Comparison of ENCODE assay signal across 8 mouse cellular contexts in the genomic region with DNA sequence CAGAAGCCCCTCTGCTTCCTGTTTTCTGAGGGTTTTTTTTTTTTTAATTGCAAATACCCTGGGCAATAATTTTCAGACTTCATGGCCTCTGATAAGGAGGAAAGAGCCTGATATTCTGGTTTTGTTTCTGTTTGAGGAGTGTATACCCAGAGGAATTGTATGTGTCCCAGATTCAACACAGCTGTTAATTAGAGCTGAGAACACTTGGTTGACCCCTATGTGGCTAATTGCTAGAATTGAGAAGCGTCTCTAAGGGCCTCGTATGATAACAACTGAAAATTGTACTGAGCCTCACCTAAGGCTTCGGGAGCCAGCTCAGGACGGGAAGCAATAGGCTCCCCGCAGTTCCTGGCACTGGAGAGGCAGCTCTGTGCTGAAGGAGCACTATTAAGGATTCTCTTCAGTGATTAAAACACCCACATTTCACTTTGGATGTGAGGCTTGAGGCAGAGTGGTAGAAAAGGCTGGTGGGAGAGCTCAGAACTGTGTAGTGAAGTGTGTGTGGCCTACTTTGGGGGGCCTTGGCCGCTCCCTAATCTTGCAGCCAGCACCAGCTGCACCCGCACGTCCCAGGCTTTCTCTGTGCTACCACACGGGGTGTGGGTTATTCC. TPM values are rescaled to one million over a fixed set of nuclear protein-coding genes. Genes with fewer than 3 reads are reported as not detected.
DNase-seq lines count a peak whose midpoint lies in the region; ATAC-seq lines count a peak whose summit lies in the region.

No protein-coding gene starts in this region.

- H3K27ac ChIP-seq in heart, embryonic 14.5 days (replicated peaks in 1 of 2; ENCODE audit: control insufficient read depth in 1 of 2, insufficient read depth in 1 of 2, low read depth in 2 of 2, low read length in 2 of 2) = peak overlapping the region in 1 of 2 experiments; percentile 19; a peak in 1 of 4 replicates
- peak overlapping the region; percentile 84 for H3K27ac ChIP-seq in midbrain, embryonic 12.5 days (replicated peaks)

- no peak for DNase-seq in frontal cortex, postnatal 10 days (ENCODE audit: low spot score in 2 of 2)
- peak; percentile 64 for DNase-seq in brain, adult 2 months (ENCODE audit: low read depth, low spot score)
- DNase-seq in thymus, postnatal 0 days (ENCODE audit: low spot score) = no peak
- DNase-seq in urinary bladder, postnatal 25 days (ENCODE audit: low spot score) = no peak
- DNase-seq in gastrocnemius, adult 8-10 months (ENCODE audit: low spot score in 2 of 2) = no peak

- 50% methylated on average over 9 of the region's 9 CpGs for WGBS in heart, embryonic 14.5 days
- WGBS in midbrain, embryonic 12.5 days = 11% methylated on average over 9 of the region's 9 CpGs

- no peak overlapping the region for H3K4me3 ChIP-seq in heart, embryonic 14.5 days (ENCODE audit: control insufficient read depth in 1 of 2, insufficient read depth in 1 of 2, low read depth in 1 of 2, low read length in 2 of 2)
- no peak overlapping the region for H3K4me3 ChIP-seq in midbrain, embryonic 12.5 days

- H3K27me3 ChIP-seq in heart, embryonic 14.5 days (ENCODE audit: control insufficient read depth, insufficient read depth, low read length) = no peaks in the 10 kb centered on the region
- no peaks in the 10 kb centered on the region for H3K27me3 ChIP-seq in midbrain, embryonic 12.5 days

- peak overlapping the region; percentile 56 for H3K4me2 ChIP-seq in heart, embryonic 14.5 days (ENCODE audit: low read length)
- peak overlapping the region; percentile 41 for H3K4me2 ChIP-seq in midbrain, embryonic 12.5 days (replicated peaks)

- peak; percentile 77 for ATAC-seq in frontal cortex, adult (ENCODE audit: low TSS enrichment)
- 0 out of 2 replicates have a peak, but pooled peaks have one; percentile 26 for ATAC-seq in heart, embryonic 14.5 days (ENCODE audit: insufficient number of reproducible peaks, insufficient read depth, low FRiP score, low read depth)
- peak; percentile 72 for ATAC-seq in midbrain, embryonic 12.5 days (ENCODE audit: low FRiP score, low read depth)

- no peaks in the 10 kb centered on the region for H3K9me3 ChIP-seq in heart, embryonic 14.5 days (ENCODE audit: control insufficient read depth, low read length)
- no peaks in the 10 kb centered on the region for H3K9me3 ChIP-seq in midbrain, embryonic 12.5 days

- no peaks in the 10 kb centered on the region for H3K36me3 ChIP-seq in heart, embryonic 14.5 days (ENCODE audit: control insufficient read depth, insufficient read depth, low read length)
- H3K36me3 ChIP-seq in midbrain, embryonic 12.5 days = no peaks in the 10 kb centered on the region

- peaks cover 6 to 21% of the 10 kb centered on the region in 2 experiments for H3K4me1 ChIP-seq in heart, embryonic 14.5 days (ENCODE audit: control insufficient read depth in 2 of 2, insufficient read depth in 2 of 2, low read length in 2 of 2)
- peaks cover 29% of the 10 kb centered on the region for H3K4me1 ChIP-seq in midbrain, embryonic 12.5 days

- H3K9ac ChIP-seq in heart, embryonic 14.5 days (ENCODE audit: low read length) = peak overlapping the region; percentile 57; the same call in 1 of the 2 replicates
- no peak overlapping the region for H3K9ac ChIP-seq in midbrain, embryonic 12.5 days (replicated peaks)

RNA-seq across cellular contexts. Expression of a gene that starts 46.8 kb away (rescaled TPM):
- polyA plus RNA-seq in heart, embryonic 14.5 days (2014; fragmentation: Nextera tagmentation; extraction: Ambion mirVana) = 14.7 and 14.9 TPM in 2 replicates
- polyA plus RNA-seq in midbrain, embryonic 12.5 days (2016; fragmentation: Nextera tagmentation; extraction: Ambion mirVana) = 6.8 and 7.1 TPM in 2 replicates
- polyA plus RNA-seq in thymus, postnatal 0 days (2015; fragmentation: Nextera tagmentation; extraction: Ambion mirVana) = 5.9 and 7.6 TPM in 2 replicates
- total RNA-seq in gastrocnemius, adult 8-10 months (2022) = 10 to 100 TPM; 22.4 to 31.5 (median 26.2) TPM

Comparison
In these comparisons a context has a peak if more than half of its experiments do, and no peak if none do; other contexts are left out.
1. ATAC-seq: peak in every context shown above with its lines; median percentile 77 in frontal cortex, adult; 72 in midbrain, embryonic 12.5 days; 26 in heart, embryonic 14.5 days.